Mouse (Mus musculus) liver, embryonic 11.5 days (tissue): Measurements from ENCODE around the gene Olfr301. TPM values are rescaled to one million over a fixed set of nuclear protein-coding genes. Genes with fewer than 3 reads are reported as not detected.

Source experiments
- ATAC-seq: fragments of 200-750 bp; cut with Nextera tagmentation; replicated peaks from 2 replicates; pipeline ENCODE4 v1.8.0; 2017; ENCODE audit warnings: moderate number of reproducible peaks, mild to moderate bottlenecking, moderate TSS enrichment, moderate library complexity; ENCODE audit not compliant: low FRiP score
- DNase-seq: peaks from one replicate; pipeline ENCODE4 v3.0.0-alpha.2; 2017; ENCODE audit warnings: low spot score
- H3K27ac ChIP-seq: fragments of 300-500 bp; sonication (generic); 2 replicates; pipeline ENCODE4 v1.5.1; 2014; ENCODE audit warnings: mild to moderate bottlenecking, low read depth, low read length, control low read depth
- H3K27me3 ChIP-seq: fragments of 300-500 bp; sonication (generic); replicated peaks from 2 replicates; pipeline ENCODE4 v1.6.1; 2014; ENCODE audit warnings: low read length, mixed read lengths; ENCODE audit not compliant: control insufficient read depth, insufficient read depth
- H3K36me3 ChIP-seq: fragments of 300-500 bp; sonication (generic); 2 replicates; pipeline ENCODE4 v1.6.1; 2014; ENCODE audit warnings: mild to moderate bottlenecking, low read length, moderate library complexity, mixed read lengths; ENCODE audit not compliant: control insufficient read depth, insufficient read depth
- H3K4me1 ChIP-seq: fragments of 300-500 bp; sonication (generic); replicated peaks from 2 replicates; pipeline ENCODE4 v1.6.1; 2014; ENCODE audit warnings: low read length, mixed read lengths; ENCODE audit not compliant: control insufficient read depth, insufficient read depth
- H3K4me2 ChIP-seq: fragments of 300-500 bp; sonication (generic); 2 replicates; pipeline ENCODE4 v1.6.1; 2014; ENCODE audit warnings: mild to moderate bottlenecking, control low read depth, moderate library complexity
- H3K4me3 ChIP-seq: fragments of 300-500 bp; sonication (generic); 2 replicates; pipeline ENCODE4 v1.5.1; 2014; ENCODE audit warnings: low read depth, low read length, control low read depth
- H3K9ac ChIP-seq: fragments of 300-500 bp; sonication (generic); 2 replicates; pipeline ENCODE4 v1.6.1; 2014; ENCODE audit warnings: low read depth, low read length, control low read depth
- H3K9me3 ChIP-seq: fragments of 300-500 bp; sonication (generic); 2 replicates; pipeline ENCODE4 v1.6.1; 2016; ENCODE audit warnings: low read length, inconsistent platforms, mixed read lengths; ENCODE audit not compliant: control insufficient read depth
- WGBS: fragments of 180-500 bp; shearing (Covaris S2); extraction: QIAGEN DNeasy Blood & Tissue Kit; methylation state at CpG from one replicate; pipeline ENCODE4 v1.1.7; 2014; 5-methylcytosine and 5-hydroxymethylcytosine counted together
- polyA plus RNA-seq: library from polyadenylated mRNA; unstranded; fragments of >200 nt; fragmentation: Nextera tagmentation; extraction: Ambion mirVana; gene quantifications from 2 replicates; pipeline ENCODE4 v1.2.1, GENCODE M21; 2014

The Olfr301 gene
- not detected in 2 replicates for polyA plus RNA-seq

- Histone ChIP-seq H3K9ac (no peak within 1 kb of the TSS), H3K4me1 (no peaks in the 10 kb centered on the region), H3K27me3 (no peaks in the 10 kb centered on the region), H3K36me3 (no peaks in the 10 kb centered on the region), H3K9me3 (no peaks in the 10 kb centered on the region), H3K4me3 (no peak within 1 kb of the TSS), H3K4me2 (no peak within 1 kb of the TSS), H3K27ac (no peak within 1 kb of the TSS)
- no peak for DNase-seq
- no peak for ATAC-seq
- 79% methylated on average over 2 of the region's 2 CpGs for WGBS
These were observed at the start of gene Olfr301 for GRCm38 (mm10) chr7:86403546-86403945. Gene Olfr301, plus strand, starts transcription at chr7:86403846.

- Histone ChIP-seq H3K27ac (no peak within 1 kb of the TSS), H3K27me3 (no peaks in the 10 kb centered on the region), H3K36me3 (no peaks in the 10 kb centered on the region), H3K9me3 (no peaks in the 10 kb centered on the region), H3K9ac (no peak within 1 kb of the TSS), H3K4me1 (no peaks in the 10 kb centered on the region), H3K4me3 (no peak within 1 kb of the TSS), H3K4me2 (no peak within 1 kb of the TSS)
- no peak for DNase-seq
- WGBS = 81% methylated on average over 1 of the region's 1 CpGs
- no peak for ATAC-seq
These were observed 36.8 kb upstream of the Olfr301 start, which contains the start of gene Olfr305 for GRCm38 (mm10) chr7:86366828-86367227. Gene Olfr305, minus strand, starts transcription at chr7:86366928.

- DNase-seq (no peak), ATAC-seq (no peak)
- Histone ChIP-seq H3K27me3 (no peaks in the 10 kb centered on the region), H3K4me1 (no peaks in the 10 kb centered on the region), H3K27ac (no peak overlapping the region), H3K4me3 (no peak overlapping the region), H3K9me3 (no peaks in the 10 kb centered on the region), H3K4me2 (no peak overlapping the region), H3K9ac (no peak overlapping the region), H3K36me3 (no peaks in the 10 kb centered on the region)
- 64% methylated on average over 3 of the region's 3 CpGs for WGBS
These were observed 17.9 kb upstream of the Olfr301 start for GRCm38 (mm10) chr7:86385769-86386168.

GRCm38 (mm10) chr7:86386558-86386957 is 17.1 kb upstream of the Olfr301 start, which contains the start of gene Olfr304:
Gene Olfr304, minus strand, starts transcription at chr7:86386658.
- ATAC-seq = no peak
- Histone ChIP-seq H3K4me1 (no peaks in the 10 kb centered on the region), H3K36me3 (no peaks in the 10 kb centered on the region), H3K4me2 (no peak within 1 kb of the TSS), H3K9me3 (no peaks in the 10 kb centered on the region), H3K4me3 (no peak within 1 kb of the TSS), H3K9ac (no peak within 1 kb of the TSS), H3K27ac (no peak within 1 kb of the TSS), H3K27me3 (no peaks in the 10 kb centered on the region)
- 52% methylated on average over 1 of the region's 1 CpGs for WGBS
- DNase-seq = no peak

- no peak within 1 kb of the TSS for H3K27ac ChIP-seq
- no peak within 1 kb of the TSS for H3K9ac ChIP-seq
- H3K36me3 ChIP-seq = no peaks in the 10 kb centered on the region
- DNase-seq = no peak
- H3K4me1 ChIP-seq = no peaks in the 10 kb centered on the region
- no peaks in the 10 kb centered on the region for H3K9me3 ChIP-seq
- ATAC-seq = no peak
- no peak within 1 kb of the TSS for H3K4me3 ChIP-seq
- no peaks in the 10 kb centered on the region for H3K27me3 ChIP-seq
- H3K4me2 ChIP-seq = no peak within 1 kb of the TSS
These were observed 6.0 kb upstream of the Olfr301 start, which contains the start of gene Olfr303 for GRCm38 (mm10) chr7:86397689-86398088. Gene Olfr303, minus strand, starts transcription at chr7:86397789.

GRCm38 (mm10) chr7:86459621-86460020 is 56.0 kb downstream of the Olfr301 start, which contains the start of gene Olfr299:
Gene Olfr299, plus strand, starts transcription at chr7:86459921.
- no peak for DNase-seq
- no peak for ATAC-seq
- no peaks in the 10 kb centered on the region for H3K4me1 ChIP-seq
- no peak within 1 kb of the TSS for H3K27ac ChIP-seq
- no peaks in the 10 kb centered on the region for H3K36me3 ChIP-seq
- no peaks in the 10 kb centered on the region for H3K27me3 ChIP-seq
- 83% methylated on average over 1 of the region's 1 CpGs for WGBS
- H3K9me3 ChIP-seq = no peaks in the 10 kb centered on the region
- no peak within 1 kb of the TSS for H3K4me3 ChIP-seq
- H3K9ac ChIP-seq = no peak within 1 kb of the TSS
- no peak within 1 kb of the TSS for H3K4me2 ChIP-seq

Other genes with a start within 250 kb of the Olfr301 start
- not detected in 2 replicates for gene Vmn2r75, start 232.1 kb upstream of the Olfr301 start, polyA plus RNA-seq
- not detected in 2 replicates for gene Vmn2r76, start 157.5 kb upstream of the Olfr301 start, polyA plus RNA-seq
- not detected in 2 replicates for gene Olfr310, start 126.7 kb upstream of the Olfr301 start, polyA plus RNA-seq
- gene Olfr309, start 90.1 kb upstream of the Olfr301 start, polyA plus RNA-seq = not detected in 2 replicates
- not detected in 2 replicates for gene Olfr308, start 78.2 kb upstream of the Olfr301 start, polyA plus RNA-seq
- not detected in 2 replicates for gene Olfr307, start 66.3 kb upstream of the Olfr301 start, polyA plus RNA-seq
- gene Olfr305, start 36.9 kb upstream of the Olfr301 start, polyA plus RNA-seq = not detected in 2 replicates
- not detected in 2 replicates for gene Olfr304, start 17.2 kb upstream of the Olfr301 start, polyA plus RNA-seq
- not detected in 2 replicates for gene Olfr303, start 6.1 kb upstream of the Olfr301 start, polyA plus RNA-seq
- not detected in 2 replicates for gene Olfr299, start 56.1 kb downstream of the Olfr301 start, polyA plus RNA-seq
- gene Olfr298, start 88.6 kb downstream of the Olfr301 start, polyA plus RNA-seq = not detected in 2 replicates
- gene Olfr297, start 116.1 kb downstream of the Olfr301 start, polyA plus RNA-seq = not detected in 2 replicates
- not detected in 2 replicates for gene Olfr295, start 180.0 kb downstream of the Olfr301 start, polyA plus RNA-seq
- not detected in 2 replicates for gene Olfr294, start 212.8 kb downstream of the Olfr301 start, polyA plus RNA-seq
- gene Olfr293, start 245.2 kb downstream of the Olfr301 start, polyA plus RNA-seq = not detected in 2 replicates